Mouse (Mus musculus): ENCODE results near the gene Tbc1d14. TPM values are rescaled to one million over a fixed set of nuclear protein-coding genes. Genes with fewer than 3 reads are reported as not detected.

Gene Tbc1d14
- polyA plus RNA-seq, 1 experiment from 2014 or later = 30.7 TPM

DNA sequence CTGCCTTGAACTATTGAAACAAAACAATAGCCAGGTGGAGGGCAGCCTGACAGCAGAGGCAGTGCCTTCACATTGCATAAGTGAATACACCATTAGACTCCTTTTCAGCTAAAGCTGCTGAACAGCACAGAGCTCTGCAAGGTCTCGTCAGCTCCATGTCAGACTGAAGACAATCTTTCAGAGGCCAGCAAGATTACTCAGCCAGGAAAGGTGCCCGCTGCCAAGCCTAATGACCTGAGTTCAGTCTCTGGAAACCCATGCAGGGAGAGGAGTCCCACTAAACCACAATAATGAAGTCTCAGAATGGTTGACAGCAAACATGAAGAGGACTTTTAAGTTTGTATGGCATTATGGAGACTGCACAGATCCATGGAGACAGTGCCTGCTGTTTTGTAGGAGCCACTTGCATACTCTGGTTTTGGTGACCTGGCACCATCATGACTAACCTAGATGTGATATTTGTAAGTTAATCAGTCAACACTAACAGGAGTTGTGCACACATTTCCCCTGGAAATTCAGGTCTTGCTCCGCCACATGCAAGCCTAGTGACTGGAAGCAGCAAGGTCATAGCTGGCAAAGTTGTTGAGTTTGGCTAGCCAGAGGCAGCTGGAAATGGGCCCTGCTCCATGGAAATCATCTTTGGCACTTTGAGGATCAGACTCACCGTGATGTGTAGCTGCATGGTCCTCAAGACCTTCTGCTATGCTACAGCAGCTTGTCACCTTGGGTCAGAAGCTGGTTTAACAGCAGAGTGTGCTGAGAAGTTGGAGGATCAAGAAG, 120.0 kb downstream of the Tbc1d14 start:
- Histone ChIP-seq H3K9ac (ENCODE audit: low read depth, low read length) (no peak overlapping the region), H3K4me2 (ENCODE audit: low read depth, low read length) (no peak overlapping the region), H3K9me3 (ENCODE audit: control insufficient read depth, low read length) (no peaks in the 10 kb centered on the region), H3K4me1 (ENCODE audit: control insufficient read depth, insufficient read depth, low read length) (no peaks in the 10 kb centered on the region), H3K36me3 (ENCODE audit: control insufficient read depth, insufficient read depth, low read length) (peaks cover 27% of the 10 kb centered on the region), H3K27ac (ENCODE audit: low read length) (no peak overlapping the region), H3K27me3 (replicated peaks; ENCODE audit: control insufficient read depth, insufficient read depth, low read length) (no peaks in the 10 kb centered on the region), H3K4me3 (ENCODE audit: low read length) (no peak overlapping the region)
- WGBS = 87% methylated on average over 4 of the region's 4 CpGs
- ATAC-seq = no peak

DNA sequence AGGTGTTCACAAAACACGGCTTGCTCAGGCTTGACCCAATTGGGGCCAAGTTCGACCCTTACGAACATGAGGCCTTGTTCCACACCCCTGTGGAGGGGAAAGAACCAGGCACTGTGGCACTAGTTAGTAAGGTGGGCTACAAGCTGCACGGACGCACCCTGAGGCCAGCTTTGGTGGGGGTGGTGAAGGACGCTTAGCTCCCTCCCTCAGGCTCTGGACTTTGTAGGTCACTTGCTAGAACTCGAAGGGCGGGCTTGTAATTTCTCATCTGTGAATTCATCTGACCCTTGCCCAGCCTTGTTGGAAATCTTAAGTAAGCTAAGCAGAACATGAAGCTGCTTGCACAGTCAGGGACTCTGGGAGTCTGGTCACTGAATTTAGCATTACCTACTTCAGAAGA, 121.9 kb downstream of the Tbc1d14 start:
- Histone ChIP-seq H3K4me3 (ENCODE audit: low read length) (no peak overlapping the region), H3K4me1 (ENCODE audit: control insufficient read depth, insufficient read depth, low read length) (peaks cover 2% of the 10 kb centered on the region), H3K9ac (ENCODE audit: low read depth, low read length) (no peak overlapping the region), H3K9me3 (ENCODE audit: control insufficient read depth, low read length) (no peaks in the 10 kb centered on the region), H3K27me3 (replicated peaks; ENCODE audit: control insufficient read depth, insufficient read depth, low read length) (no peaks in the 10 kb centered on the region), H3K27ac (ENCODE audit: low read length) (no peak overlapping the region), H3K4me2 (ENCODE audit: low read depth, low read length) (no peak overlapping the region), H3K36me3 (ENCODE audit: control insufficient read depth, insufficient read depth, low read length) (peaks cover 27% of the 10 kb centered on the region)
- ATAC-seq = no peak
- WGBS = 94% methylated on average over 8 of the region's 8 CpGs

DNA sequence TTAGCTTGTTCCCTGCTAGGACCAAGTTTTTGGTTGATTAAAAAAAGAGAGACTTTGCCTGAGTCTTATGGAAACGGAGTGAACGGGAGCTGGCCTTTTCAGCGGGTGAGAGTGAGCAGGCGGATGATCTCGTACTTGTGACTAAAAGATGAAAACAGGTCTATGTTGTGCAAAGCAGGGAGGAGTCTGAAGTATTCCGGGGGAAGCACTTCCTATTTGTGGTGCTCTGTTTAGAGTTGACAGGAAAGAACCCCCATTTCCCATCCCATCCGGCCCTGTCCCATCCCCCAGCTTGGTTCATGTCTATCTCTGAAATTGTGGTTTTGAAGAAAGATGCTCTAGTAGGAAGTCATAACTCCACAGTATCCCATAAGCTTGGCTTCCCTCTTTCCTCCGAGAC, 127.2 kb downstream of the Tbc1d14 start:
- Histone ChIP-seq H3K4me1 (ENCODE audit: control insufficient read depth, insufficient read depth, low read length) (peaks cover 11% of the 10 kb centered on the region), H3K9ac (ENCODE audit: low read depth, low read length) (peak overlapping the region; percentile 89), H3K27ac (ENCODE audit: low read length) (no peak overlapping the region), H3K4me2 (ENCODE audit: low read depth, low read length) (peak overlapping the region; percentile 72), H3K9me3 (ENCODE audit: control insufficient read depth, low read length) (no peaks in the 10 kb centered on the region), H3K27me3 (replicated peaks; ENCODE audit: control insufficient read depth, insufficient read depth, low read length) (no peaks in the 10 kb centered on the region), H3K4me3 (ENCODE audit: low read length) (peak overlapping the region; percentile 93), H3K36me3 (ENCODE audit: control insufficient read depth, insufficient read depth, low read length) (peaks cover 11% of the 10 kb centered on the region; the same call in 1 of the 2 replicates)
- ATAC-seq = no peak
- WGBS = 21% methylated on average over 8 of the region's 8 CpGs

DNA sequence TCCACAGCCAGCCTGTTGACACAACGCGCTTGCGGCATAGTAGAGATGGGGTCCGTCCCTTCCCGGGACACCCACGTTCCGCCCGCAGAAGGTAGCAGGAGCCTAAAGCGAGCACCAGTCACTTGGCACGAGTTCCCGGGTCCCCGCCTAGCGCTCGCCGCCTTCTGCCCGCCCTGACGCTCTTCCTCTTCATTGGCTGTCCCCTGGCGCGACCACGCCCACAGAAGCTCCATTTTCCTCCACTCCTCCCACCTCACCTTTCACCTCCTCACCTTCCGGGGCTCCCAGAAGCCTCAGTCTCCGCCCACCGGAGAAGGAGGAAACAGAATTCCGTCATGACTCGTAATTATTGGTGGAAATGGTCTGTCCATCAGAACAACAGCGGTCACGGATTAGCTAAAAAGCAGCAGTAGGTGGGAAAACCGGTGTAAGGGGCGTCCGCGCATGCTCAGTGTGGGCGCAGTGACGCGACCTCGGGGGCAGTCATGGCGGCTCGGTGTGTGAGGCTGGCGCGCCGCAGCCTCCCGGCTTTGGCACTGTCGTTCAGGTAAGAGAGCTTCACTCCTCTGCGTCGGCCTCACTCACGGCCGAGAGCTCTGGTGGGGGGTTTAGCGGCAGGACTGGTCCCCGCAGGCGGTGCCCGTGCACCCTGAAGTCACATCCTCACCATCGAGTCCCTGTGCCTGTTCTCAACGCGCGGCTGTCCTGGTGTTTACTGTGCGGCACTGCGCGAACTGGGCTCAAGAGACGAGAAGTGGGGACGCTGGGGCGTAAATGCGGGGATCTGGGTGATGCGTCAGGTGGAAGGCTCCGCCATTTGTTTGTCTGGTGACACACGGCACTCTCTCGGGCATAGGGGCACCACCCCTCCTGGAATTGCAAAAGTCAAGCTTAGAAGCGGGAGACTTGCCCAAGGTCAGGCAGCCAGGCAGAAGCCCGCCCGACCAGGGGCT, 128.1 kb downstream of the Tbc1d14 start, which contains the start of gene Grpel1:
Gene Grpel1, plus strand, starts transcription at position 290 of the 953 bp plus-strand sequence.
- H3K9ac ChIP-seq (ENCODE audit: low read depth, low read length) = peak within 1 kb of the TSS; percentile 89
- peak; percentile 96 for ATAC-seq
- H3K27ac ChIP-seq (ENCODE audit: low read length) = peak within 1 kb of the TSS; percentile 55
- 0 out of 2 replicates have a peak, but pooled peaks cover 6% of the 10 kb centered on the region for H3K36me3 ChIP-seq (ENCODE audit: control insufficient read depth, insufficient read depth, low read length)
- H3K4me3 ChIP-seq (ENCODE audit: low read length) = peak within 1 kb of the TSS; percentile 93
- H3K4me2 ChIP-seq (ENCODE audit: low read depth, low read length) = peak within 1 kb of the TSS; percentile 86
- no peaks in the 10 kb centered on the region for H3K9me3 ChIP-seq (ENCODE audit: control insufficient read depth, low read length)
- no peaks in the 10 kb centered on the region for H3K27me3 ChIP-seq (replicated peaks; ENCODE audit: control insufficient read depth, insufficient read depth, low read length)
- H3K4me1 ChIP-seq (ENCODE audit: control insufficient read depth, insufficient read depth, low read length) = peaks cover 11% of the 10 kb centered on the region
- under 1% methylated on average over 68 of the region's 68 CpGs for WGBS

DNA sequence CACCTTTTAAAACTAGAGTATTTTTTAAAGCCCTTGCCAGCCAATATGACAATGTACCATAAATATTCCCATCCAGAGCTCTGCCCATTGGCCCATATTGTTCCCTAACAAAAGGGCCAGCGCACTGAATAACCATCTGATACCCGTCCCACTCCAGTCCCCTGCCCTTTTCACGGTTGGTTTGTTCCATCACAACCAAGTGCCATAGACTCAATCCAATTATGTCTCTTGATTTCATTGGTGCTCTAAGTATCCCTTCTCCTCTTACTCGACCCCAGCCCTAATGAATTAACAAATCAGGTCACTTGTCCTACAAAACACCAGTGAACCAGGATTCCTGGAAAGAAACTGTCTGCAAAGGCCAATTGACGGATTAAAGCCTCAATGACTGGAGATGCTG, 129.7 kb downstream of the Tbc1d14 start:
- Histone ChIP-seq H3K4me3 (ENCODE audit: low read length) (no peak overlapping the region), H3K9ac (ENCODE audit: low read depth, low read length) (no peak overlapping the region), H3K27me3 (replicated peaks; ENCODE audit: control insufficient read depth, insufficient read depth, low read length) (no peaks in the 10 kb centered on the region), H3K27ac (ENCODE audit: low read length) (no peak overlapping the region), H3K4me1 (ENCODE audit: control insufficient read depth, insufficient read depth, low read length) (peaks cover 11% of the 10 kb centered on the region), H3K36me3 (ENCODE audit: control insufficient read depth, insufficient read depth, low read length) (no peaks in the 10 kb centered on the region), H3K9me3 (ENCODE audit: control insufficient read depth, low read length) (no peaks in the 10 kb centered on the region), H3K4me2 (ENCODE audit: low read depth, low read length) (no peak overlapping the region)
- WGBS = 60% methylated on average over 5 of the region's 5 CpGs
- no peak for ATAC-seq

DNA sequence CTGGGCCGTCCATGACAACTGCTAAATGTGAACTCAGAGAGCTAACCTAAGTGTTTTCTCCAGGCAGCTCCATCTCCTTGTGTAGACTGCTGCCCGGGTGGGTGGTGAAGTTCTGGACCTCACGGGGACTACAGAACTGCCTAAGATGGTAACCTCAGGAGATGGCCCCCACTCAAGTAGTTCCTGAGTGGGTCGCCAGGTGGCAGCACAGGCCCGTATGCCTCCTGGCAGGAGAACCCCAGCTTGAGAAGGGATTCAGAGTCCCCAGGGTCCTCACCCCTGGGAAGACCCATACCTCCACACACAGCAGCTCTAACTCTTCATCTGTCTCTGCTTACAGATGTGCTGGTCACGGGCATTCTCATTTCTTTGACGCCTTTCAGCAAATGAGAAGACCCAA, 130.3 kb downstream of the Tbc1d14 start:
- no peaks in the 10 kb centered on the region for H3K27me3 ChIP-seq (replicated peaks; ENCODE audit: control insufficient read depth, insufficient read depth, low read length)
- no peaks in the 10 kb centered on the region for H3K36me3 ChIP-seq (ENCODE audit: control insufficient read depth, insufficient read depth, low read length)
- H3K9me3 ChIP-seq (ENCODE audit: control insufficient read depth, low read length) = no peaks in the 10 kb centered on the region
- WGBS = 13% methylated on average over 7 of the region's 7 CpGs
- H3K9ac ChIP-seq (ENCODE audit: low read depth, low read length) = no peak overlapping the region
- H3K4me2 ChIP-seq (ENCODE audit: low read depth, low read length) = no peak overlapping the region
- H3K4me3 ChIP-seq (ENCODE audit: low read length) = no peak overlapping the region
- no peak for ATAC-seq
- no peak overlapping the region for H3K27ac ChIP-seq (ENCODE audit: low read length)
- H3K4me1 ChIP-seq (ENCODE audit: control insufficient read depth, insufficient read depth, low read length) = peaks cover 11% of the 10 kb centered on the region

DNA sequence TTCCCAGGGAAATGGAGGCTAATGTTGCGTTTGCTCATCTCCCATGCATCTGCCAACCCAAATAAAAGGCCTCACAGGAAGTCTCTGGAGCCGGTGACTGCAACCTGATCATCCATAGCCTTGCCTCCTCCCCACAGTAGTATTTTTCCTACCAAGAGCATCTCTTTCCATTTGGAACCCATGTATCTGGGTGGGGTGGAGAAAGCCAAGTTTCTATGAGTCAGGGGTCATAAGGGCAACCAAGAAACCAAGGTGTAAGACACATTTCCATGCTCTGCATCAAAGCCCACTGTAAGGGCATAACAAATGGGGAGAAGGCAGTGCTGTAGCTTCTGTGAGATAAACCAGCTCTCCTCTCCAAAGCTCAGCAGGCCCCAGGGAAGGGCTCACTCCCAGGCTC, 131.8 kb downstream of the Tbc1d14 start:
- H3K4me1 ChIP-seq (ENCODE audit: control insufficient read depth, insufficient read depth, low read length) = peaks cover 9% of the 10 kb centered on the region
- H3K9ac ChIP-seq (ENCODE audit: low read depth, low read length) = no peak overlapping the region
- no peak for ATAC-seq
- H3K27me3 ChIP-seq (replicated peaks; ENCODE audit: control insufficient read depth, insufficient read depth, low read length) = no peaks in the 10 kb centered on the region
- no peaks in the 10 kb centered on the region for H3K36me3 ChIP-seq (ENCODE audit: control insufficient read depth, insufficient read depth, low read length)
- 47% methylated on average over 2 of the region's 2 CpGs for WGBS
- no peaks in the 10 kb centered on the region for H3K9me3 ChIP-seq (ENCODE audit: control insufficient read depth, low read length)
- no peak overlapping the region for H3K27ac ChIP-seq (ENCODE audit: low read length)
- H3K4me3 ChIP-seq (ENCODE audit: low read length) = no peak overlapping the region
- no peak overlapping the region for H3K4me2 ChIP-seq (ENCODE audit: low read depth, low read length)

DNA sequence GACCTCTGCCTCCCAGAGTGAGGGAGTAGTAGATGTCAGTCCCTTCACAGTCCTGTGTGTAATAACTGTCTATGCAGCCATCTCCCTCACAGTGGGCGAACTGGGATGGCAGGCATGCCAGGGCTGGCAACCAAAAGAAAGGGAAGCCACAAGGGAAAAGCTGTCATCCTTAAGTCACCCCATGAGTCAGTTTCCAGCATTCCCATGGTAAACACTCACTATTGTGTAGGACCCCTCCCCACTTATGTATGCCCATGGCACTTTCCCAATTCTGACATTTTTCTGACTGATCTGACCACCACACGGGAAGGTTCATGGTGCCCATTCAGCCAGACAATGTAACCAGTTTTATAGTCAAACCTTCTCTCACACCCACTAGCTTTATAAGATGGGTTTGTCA, 132.4 kb downstream of the Tbc1d14 start:
- ATAC-seq = no peak
- no peaks in the 10 kb centered on the region for H3K27me3 ChIP-seq (replicated peaks; ENCODE audit: control insufficient read depth, insufficient read depth, low read length)
- H3K4me1 ChIP-seq (ENCODE audit: control insufficient read depth, insufficient read depth, low read length) = peaks cover 4% of the 10 kb centered on the region
- H3K9me3 ChIP-seq (ENCODE audit: control insufficient read depth, low read length) = no peaks in the 10 kb centered on the region
- no peaks in the 10 kb centered on the region for H3K36me3 ChIP-seq (ENCODE audit: control insufficient read depth, insufficient read depth, low read length)
- no peak overlapping the region for H3K9ac ChIP-seq (ENCODE audit: low read depth, low read length)
- 90% methylated on average over 2 of the region's 2 CpGs for WGBS
- no peak overlapping the region for H3K27ac ChIP-seq (ENCODE audit: low read length)
- no peak overlapping the region for H3K4me3 ChIP-seq (ENCODE audit: low read length)
- no peak overlapping the region for H3K4me2 ChIP-seq (ENCODE audit: low read depth, low read length)

DNA sequence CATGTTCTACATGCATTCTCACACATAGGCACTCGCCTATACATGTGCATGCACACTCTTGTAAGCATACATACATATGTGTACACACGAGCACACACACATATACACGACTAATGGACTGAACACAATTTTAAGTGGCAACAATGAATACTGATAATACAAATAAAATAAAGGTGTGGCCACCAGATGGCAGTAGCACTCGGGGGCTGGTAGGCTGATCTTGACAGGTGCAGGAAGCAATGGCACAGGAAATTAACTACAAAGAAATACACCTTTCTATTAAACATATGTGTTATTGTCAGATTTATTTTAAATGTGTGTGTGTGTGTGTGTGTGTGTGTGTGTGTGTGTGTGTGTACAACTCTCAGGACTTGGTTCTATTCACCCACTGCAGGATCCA, 134.2 kb downstream of the Tbc1d14 start:
- Histone ChIP-seq H3K36me3 (ENCODE audit: control insufficient read depth, insufficient read depth, low read length) (no peaks in the 10 kb centered on the region), H3K4me3 (ENCODE audit: low read length) (no peak overlapping the region), H3K27ac (ENCODE audit: low read length) (no peak overlapping the region), H3K4me2 (ENCODE audit: low read depth, low read length) (no peak overlapping the region), H3K27me3 (replicated peaks; ENCODE audit: control insufficient read depth, insufficient read depth, low read length) (no peaks in the 10 kb centered on the region), H3K9me3 (ENCODE audit: control insufficient read depth, low read length) (no peaks in the 10 kb centered on the region), H3K9ac (ENCODE audit: low read depth, low read length) (no peak overlapping the region), H3K4me1 (ENCODE audit: control insufficient read depth, insufficient read depth, low read length) (peaks cover 4% of the 10 kb centered on the region; the same call in 1 of the 2 replicates)
- ATAC-seq = no peak
- 14% methylated on average over 4 of the region's 4 CpGs for WGBS

Measured in intestine, embryonic 16.5 days (tissue).